Mouse (Mus musculus): ENCODE measurements around the gene Zkscan16. TPM values are rescaled to one million over a fixed set of nuclear protein-coding genes. Genes with fewer than 3 reads are reported as not detected.

Zkscan16 gene
- total RNA-seq, 2 experiments from 2014 or later = not detected

DNA sequence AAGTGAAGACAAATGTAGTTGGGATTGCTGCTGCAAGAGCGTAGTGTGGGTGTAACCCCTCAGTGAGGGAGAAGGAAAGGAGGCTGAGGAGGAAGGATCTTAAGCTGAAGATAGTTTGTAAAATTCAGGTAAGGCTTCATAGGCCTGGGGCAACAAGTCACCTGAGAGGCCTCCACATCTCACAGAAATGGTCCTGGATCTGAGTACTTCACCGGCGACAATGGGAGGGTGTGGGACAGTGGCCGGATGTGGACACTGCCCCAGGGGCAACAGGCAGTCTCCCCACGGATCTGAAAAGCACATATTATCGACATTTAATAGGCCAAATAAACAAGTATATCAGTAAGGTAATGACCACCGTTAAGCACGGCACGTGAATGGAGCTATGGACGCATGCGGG is 9.2 kb downstream of the Zkscan16 start:
- intact Hi-C loops (cut with DNase I) = no loop called here
- TF ChIP-seq CTCF (IDR thresholded peaks at IDR 0.05) = no peak
- Histone ChIP-seq H3K4me3 (no peak overlapping the region), H3K27ac (no peak overlapping the region)
- no peak for DNase-seq

DNA sequence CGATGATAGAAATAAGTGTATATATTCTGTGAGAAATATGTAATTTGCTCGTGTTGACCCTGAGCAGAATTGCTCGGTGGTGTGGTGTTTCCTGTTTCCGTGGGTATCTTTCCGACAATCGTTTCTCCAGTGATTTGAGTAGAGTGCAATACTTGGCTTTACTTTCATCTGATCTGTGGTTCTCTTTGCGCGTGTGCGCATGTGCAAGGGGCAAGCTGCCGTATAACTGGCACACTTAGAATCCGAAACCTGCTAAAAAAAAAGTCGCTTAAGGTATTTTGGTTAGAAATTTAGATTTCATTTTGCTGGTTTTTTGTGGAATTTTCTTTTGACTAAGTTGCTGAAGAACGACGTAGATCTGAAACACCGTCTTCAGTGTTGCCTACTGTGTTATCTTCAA is 18.3 kb downstream of the Zkscan16 start:
- intact Hi-C loops (cut with DNase I) = no loop called here
- no peak for DNase-seq
- Histone ChIP-seq H3K27ac (no peak overlapping the region), H3K4me3 (no peak overlapping the region)
- TF ChIP-seq CTCF (IDR thresholded peaks at IDR 0.05) = no peak

DNA sequence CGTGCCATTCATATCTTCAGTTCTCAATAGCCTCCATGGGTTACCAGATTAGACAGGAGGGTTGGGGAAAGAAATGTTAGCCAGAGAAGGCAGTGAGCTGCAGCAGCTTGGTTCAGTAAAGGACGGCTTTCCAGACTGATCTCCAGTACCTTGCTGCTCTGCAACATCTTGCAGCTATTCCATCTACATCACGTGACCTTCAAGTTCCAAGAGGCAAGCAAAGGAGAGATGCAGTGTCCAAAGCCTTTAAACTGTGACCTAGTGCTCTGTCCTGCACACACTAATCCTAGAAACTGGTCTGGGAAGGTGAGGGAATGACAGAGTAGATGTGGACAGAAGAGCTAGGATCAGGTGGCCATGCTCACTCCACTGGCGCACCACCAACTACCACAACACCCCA is 19.8 kb downstream of the Zkscan16 start:
- no peak for DNase-seq
- TF ChIP-seq CTCF (IDR thresholded peaks at IDR 0.05) = no peak
- intact Hi-C loops (cut with DNase I) = no loop called here
- Histone ChIP-seq H3K27ac (no peak overlapping the region), H3K4me3 (no peak overlapping the region)

DNA sequence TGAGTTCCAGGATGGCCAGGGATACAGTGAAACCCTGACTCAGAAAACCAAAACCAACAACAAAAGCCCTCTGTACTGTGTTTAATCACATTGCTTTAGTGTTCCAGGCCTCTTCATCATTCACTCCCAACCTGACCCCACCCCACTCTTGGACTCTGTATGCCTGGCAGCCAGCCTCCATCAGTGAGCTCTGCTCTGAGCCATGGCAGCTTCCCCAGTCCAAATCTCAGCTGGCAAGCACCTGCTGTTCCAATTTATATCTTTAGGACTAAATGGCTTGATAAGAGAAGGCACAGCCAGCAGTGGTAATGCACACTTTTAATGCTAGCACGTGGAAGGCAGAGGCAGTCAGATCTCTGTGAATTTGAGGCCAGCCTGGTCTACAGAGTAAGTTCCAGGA is 21.7 kb downstream of the Zkscan16 start:
- Histone ChIP-seq H3K27ac (no peak overlapping the region), H3K4me3 (no peak overlapping the region)
- no peak for TF ChIP-seq CTCF (IDR thresholded peaks at IDR 0.05)
- intact Hi-C loops (cut with DNase I) = no loop called here
- DNase-seq = no peak

DNA sequence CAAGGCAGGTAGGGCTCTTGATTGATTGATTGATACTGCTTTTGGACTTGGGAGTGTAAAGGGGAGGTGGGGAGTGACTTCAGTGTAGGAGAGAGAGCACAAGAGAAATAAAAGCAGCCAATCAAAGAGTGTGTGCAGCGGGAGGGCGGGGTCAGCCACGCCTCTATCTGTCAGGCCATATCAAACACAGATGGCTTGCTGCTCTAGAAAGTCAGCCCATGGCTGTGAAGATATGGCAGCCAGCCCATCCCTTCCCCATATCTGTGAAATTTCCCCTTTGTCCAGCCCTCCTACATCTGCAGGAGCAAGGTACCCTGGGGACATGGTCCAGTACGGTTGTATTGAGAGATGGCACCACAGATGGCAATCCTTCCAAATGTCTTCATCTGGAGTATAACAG is 27.2 kb downstream of the Zkscan16 start:
- no peak for TF ChIP-seq CTCF (IDR thresholded peaks at IDR 0.05)
- Histone ChIP-seq H3K27ac (no peak overlapping the region), H3K4me3 (no peak overlapping the region)
- intact Hi-C loops (cut with DNase I) = no loop called here
- DNase-seq = no peak

- no peak for TF ChIP-seq CTCF (IDR thresholded peaks at IDR 0.05)
Measured at GRCm38 (mm10) chr4:58975711-58976110, 32.3 kb downstream of the Zkscan16 start.

GRCm38 (mm10) chr4:58981421-58981820 is 38.0 kb downstream of the Zkscan16 start:
- no peak for TF ChIP-seq CTCF (IDR thresholded peaks at IDR 0.05)
- no peak for DNase-seq
- Histone ChIP-seq H3K4me3 (no peak overlapping the region), H3K27ac (no peak overlapping the region)
- intact Hi-C loops (cut with DNase I) = no loop called here

More at GRCm38 (mm10) chr4:58975711-58976110, 32.3 kb downstream of the Zkscan16 start:
- Histone ChIP-seq H3K27ac (no peak overlapping the region), H3K4me3 (no peak overlapping the region)
- intact Hi-C loops (cut with DNase I) = no loop called here
- DNase-seq = no peak

GRCm38 (mm10) chr4:58982806-58983205 is 39.4 kb downstream of the Zkscan16 start:
- Histone ChIP-seq H3K4me3 (no peak overlapping the region), H3K27ac (no peak overlapping the region)
- TF ChIP-seq CTCF (IDR thresholded peaks at IDR 0.05) = no peak
- intact Hi-C loops (cut with DNase I) = no loop called here
- no peak for DNase-seq

DNA sequence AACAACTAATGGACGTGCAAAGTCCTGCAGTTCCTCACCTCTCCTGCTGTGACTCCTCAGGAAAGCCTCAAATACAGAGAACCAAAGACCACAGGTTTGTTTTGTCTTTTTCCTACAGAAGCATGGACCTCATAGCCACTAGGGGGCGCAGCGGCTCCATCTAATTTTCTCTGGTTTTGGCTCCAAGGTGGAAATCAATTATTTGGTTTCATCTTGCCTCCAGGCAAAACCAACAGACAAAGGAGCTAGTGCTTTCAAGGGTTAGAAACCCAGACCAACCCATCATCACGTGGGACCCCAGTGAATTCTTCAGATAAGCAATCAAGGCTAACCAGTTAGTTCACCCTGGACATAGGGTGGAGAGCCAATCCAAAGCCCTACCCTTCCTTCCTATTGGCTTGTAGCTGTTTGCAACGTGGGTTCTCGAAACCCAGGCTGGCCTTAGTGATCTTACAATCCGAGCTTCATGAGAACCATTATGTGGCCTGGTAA is 41.8 kb downstream of the Zkscan16 start:
- peak overlapping the region; percentile 31; the same call in 1 of the 2 replicates for H3K4me3 ChIP-seq
- TF ChIP-seq CTCF (IDR thresholded peaks at IDR 0.05) = peak; percentile 94
- no peak overlapping the region for H3K27ac ChIP-seq
- intact Hi-C loops (cut with DNase I) = loop anchor here (1.0 to 5.0 kb wide), 2 partner anchors 50 to 73 kb away; partner anchors contain the start of genes Ecpas and Gng10
- peak; percentile 75 for DNase-seq

DNA sequence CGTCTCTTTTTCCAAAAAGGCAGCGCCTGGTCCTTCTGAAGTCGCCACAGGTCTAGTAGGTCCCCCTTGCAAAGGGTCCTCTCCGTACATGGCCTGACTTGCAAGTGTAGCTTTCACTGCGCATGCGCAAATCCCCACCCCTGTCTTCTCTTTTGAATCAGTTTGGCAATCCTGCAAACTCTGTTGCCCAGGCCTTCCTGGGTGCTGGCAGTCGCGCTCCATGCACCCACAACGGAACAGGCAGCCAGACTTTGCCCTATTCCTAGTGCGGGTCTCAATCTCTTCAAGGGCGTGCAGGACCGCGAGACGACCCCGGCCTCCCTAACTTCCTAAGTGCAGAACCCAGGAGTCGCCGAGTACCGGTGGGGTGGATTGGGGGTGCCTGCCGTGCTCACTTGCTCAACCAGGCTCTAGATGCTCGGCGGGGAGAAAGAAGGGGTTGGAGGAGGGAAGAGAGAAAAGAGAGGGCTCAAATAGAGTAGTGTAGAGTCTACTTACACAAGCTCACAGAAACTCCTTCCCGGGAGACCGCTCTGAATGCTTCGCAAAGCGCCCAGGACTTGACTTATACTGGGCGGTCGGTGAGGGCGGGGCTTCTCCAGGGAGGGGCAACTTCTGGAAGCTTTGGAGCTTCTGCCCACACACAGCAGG is 43.2 kb downstream of the Zkscan16 start, which contains the start of gene Ptgr1:
TSS of gene Ptgr1 (minus strand) at position 580 of the 651 bp plus-strand sequence.
- Histone ChIP-seq H3K4me3 (peak within 1 kb of the TSS; percentile 86), H3K27ac (peak within 1 kb of the TSS; percentile 72)
- no peak for TF ChIP-seq CTCF (IDR thresholded peaks at IDR 0.05)
- DNase-seq = peak; percentile 89
- intact Hi-C loops (cut with DNase I) = loop anchor here (1.0 to 5.0 kb wide), 2 partner anchors 14 to 74 kb away; partner anchors contain the start of gene Ecpas

DNA sequence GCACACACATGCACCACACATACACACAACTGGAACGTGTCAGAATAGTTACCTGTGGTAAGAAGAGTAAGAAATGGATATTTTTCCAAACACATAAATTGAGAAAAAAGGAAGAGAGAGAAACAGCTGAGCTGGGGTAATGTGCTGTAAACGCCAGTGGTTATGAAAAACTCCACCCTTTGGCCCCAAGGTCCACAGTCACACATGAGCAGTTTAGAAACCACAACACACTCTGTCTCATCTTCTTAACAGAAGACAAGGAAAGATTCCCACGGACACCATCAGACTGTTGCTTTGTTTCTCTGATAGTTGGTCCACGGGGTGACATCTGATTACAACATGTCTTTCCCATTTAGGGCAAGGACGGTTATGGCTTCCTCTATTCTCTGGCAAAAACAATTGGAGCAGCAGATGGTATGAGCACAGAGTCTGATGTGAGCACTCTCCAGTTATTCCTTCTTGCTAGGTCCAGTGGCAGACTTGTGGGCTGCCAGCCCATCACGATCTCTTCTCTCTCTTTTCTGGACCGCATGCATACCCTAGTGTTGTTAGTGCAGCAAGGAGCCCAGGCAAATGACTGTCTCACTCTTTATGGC is 46.0 kb downstream of the Zkscan16 start:
- intact Hi-C loops (cut with DNase I) = loop anchor here (5.0 kb wide), 1 partner anchor 77 kb away; the partner anchor contains the start of gene Ecpas
- Histone ChIP-seq H3K4me3 (no peak overlapping the region), H3K27ac (no peak overlapping the region)
- TF ChIP-seq CTCF (IDR thresholded peaks at IDR 0.05) = no peak
- no peak for DNase-seq

DNA sequence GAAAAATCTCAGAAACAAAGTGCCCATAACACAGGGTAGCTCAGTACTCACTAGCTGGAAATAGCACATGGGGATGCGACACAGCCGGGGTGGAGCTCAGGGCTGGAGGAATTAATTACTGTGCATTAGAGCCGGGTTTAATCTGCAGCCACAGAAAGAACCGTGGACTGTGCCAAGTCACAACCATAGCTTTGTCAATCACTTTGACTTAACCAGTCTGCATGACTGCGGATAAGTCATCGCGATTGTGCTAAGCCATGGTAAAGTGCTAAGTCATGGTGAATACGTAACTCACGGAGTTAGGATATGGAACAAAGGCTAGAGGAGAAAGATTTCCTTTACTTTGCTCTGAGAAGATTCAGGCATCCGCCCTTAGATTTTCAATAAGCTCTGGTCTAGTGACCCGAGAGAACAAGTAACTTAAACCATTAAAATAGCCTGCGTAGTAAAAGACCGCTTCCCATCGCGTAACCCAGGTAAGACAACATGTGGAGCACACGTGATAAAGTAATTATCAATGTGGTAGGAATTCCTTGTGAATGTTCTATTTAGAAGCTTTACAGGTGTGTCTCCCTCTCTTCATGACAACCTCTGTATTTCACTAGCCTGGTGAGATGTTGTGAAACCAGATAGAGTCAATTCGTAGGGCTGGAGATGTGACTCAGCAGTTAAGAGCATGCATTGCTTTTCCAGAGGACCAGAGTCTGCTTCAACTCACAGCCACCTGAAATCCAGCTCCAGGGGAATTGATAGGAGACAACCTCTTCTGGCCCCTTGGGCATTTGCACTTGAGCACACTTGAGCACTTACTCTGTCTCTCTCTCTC is 47.4 kb downstream of the Zkscan16 start:
- no peak for TF ChIP-seq CTCF (IDR thresholded peaks at IDR 0.05)
- Histone ChIP-seq H3K4me3 (no peak overlapping the region), H3K27ac (no peak overlapping the region)
- no peak for DNase-seq
- intact Hi-C loops (cut with DNase I) = no loop called here

DNA sequence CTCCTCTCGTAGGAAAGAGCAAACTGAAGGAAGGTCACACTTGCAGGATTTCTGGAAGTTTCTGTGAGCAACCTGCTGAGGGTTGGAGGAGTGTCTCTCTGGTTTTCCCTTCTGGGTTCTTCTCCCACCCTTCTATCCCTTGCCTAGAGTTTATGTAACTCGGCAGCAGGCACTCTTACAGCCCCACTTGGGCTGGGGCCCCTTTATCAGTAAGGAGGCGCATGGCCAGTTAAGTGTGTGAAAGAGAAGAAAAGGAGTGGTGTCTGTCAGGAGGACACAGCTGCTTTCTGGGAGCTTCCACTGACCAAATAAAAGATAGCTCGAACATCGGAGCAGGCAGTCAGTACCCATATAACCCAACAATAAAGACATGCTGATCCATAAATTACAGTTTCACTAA is 48.8 kb downstream of the Zkscan16 start:
- DNase-seq = no peak
- intact Hi-C loops (cut with DNase I) = no loop called here
- TF ChIP-seq CTCF (IDR thresholded peaks at IDR 0.05) = no peak
- Histone ChIP-seq H3K4me3 (no peak overlapping the region), H3K27ac (no peak overlapping the region)

All from gastrocnemius, adult 2 months (tissue).